Mouse (Mus musculus): ENCODE measurements around the gene Tbpl1. TPM values are rescaled to one million over a fixed set of nuclear protein-coding genes. Genes with fewer than 3 reads are reported as not detected.

Gene Tbpl1
- total RNA-seq, 2 experiments from 2014 or later = 67.7 to 69.6 TPM

- intact Hi-C loops (cut with DNase I) = no loop called here
- no peak for TF ChIP-seq CTCF (IDR thresholded peaks at IDR 0.05)
- H3K4me3 ChIP-seq = no peak overlapping the region
- no peak overlapping the region for H3K27ac ChIP-seq
- no peak for DNase-seq (ENCODE audit: extremely low spot score in 1 of 2, low spot score in 2 of 2)
Observed at GRCm38 (mm10) chr10:22668509-22668908, 63.2 kb downstream of the Tbpl1 start.

DNA sequence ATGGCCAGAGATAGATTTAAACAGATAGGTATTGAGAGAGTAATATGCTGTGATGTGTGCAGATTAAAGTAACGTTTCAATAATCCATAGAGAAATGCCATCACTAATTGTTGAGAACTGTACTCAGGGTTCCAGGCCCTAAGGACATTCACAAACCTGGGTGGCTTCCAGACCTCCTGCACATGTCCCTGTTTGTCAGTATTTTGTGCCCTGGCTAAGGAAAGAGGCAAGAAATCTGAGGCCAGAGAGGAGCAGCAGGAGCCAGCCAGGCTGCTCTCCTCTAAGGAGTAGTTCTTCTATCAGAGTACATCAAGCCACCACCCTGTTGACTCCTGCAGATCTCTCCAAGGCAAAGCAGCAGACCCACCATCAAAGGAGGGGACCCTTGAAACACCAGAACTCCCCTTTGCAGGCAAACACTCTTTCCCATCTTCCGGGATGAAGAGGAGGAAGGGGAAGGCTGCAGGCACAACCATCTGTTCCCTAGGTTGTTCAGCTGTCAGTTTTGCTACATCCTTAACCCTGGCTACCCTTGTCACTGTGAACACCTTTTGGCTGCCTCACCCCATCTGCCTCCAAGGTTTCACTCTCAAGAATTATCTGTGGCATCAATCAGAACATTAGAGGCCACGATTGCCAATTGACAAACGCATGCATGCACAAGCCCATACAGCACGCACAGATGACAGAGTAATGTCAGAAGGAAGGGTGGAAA lies 71.3 kb downstream of the Tbpl1 start:
- no peak for TF ChIP-seq CTCF (IDR thresholded peaks at IDR 0.05)
- no peak for DNase-seq (ENCODE audit: extremely low spot score in 1 of 2, low spot score in 2 of 2)
- Histone ChIP-seq H3K4me3 (no peak overlapping the region), H3K27ac (no peak overlapping the region)
- intact Hi-C loops (cut with DNase I) = no loop called here

DNA sequence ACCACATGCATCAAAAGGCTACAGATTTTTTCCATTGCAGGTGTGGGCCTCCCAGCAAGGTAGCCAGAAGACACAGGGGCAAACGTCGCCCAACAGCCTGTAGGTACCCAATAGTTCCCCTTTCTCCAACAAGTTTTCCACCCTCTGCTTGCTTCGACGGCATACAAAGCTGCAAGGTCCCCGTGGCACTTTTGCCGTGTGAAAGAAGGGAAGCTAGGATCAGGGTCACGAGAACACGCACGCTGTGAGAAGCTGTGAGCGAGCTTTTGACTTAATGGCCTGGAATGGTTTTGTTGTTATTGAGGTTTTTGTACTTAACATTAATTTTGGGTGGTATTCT lies 72.4 kb downstream of the Tbpl1 start:
- Histone ChIP-seq H3K4me3 (no peak overlapping the region), H3K27ac (no peak overlapping the region)
- no peak for TF ChIP-seq CTCF (IDR thresholded peaks at IDR 0.05)
- DNase-seq (ENCODE audit: extremely low spot score in 1 of 2, low spot score in 2 of 2) = no peak
- intact Hi-C loops (cut with DNase I) = no loop called here

GRCm38 (mm10) chr10:22658534-22659385 lies 73.0 kb downstream of the Tbpl1 start:
- H3K4me3 ChIP-seq = no peak overlapping the region
- H3K27ac ChIP-seq = no peak overlapping the region
- TF ChIP-seq CTCF (IDR thresholded peaks at IDR 0.05) = no peak
- DNase-seq (ENCODE audit: extremely low spot score in 1 of 2, low spot score in 2 of 2) = no peak
- intact Hi-C loops (cut with DNase I) = no loop called here

Small RNAs within 50 kb of the gene (microRNA-seq; reads per million reads assigned to microRNA genes)
- gene Mir7663 = 0 to 1.2 reads per million in 2 experiments

Other genes starting within 250 kb of the Tbpl1 start
- 1 to 10 TPM; 4.2 to 4.6 TPM for gene Slc2a12, start 86.9 kb downstream of the Tbpl1 start, total RNA-seq (2021)
- gene Tcf21, start 88.2 kb upstream of the Tbpl1 start, total RNA-seq (2021) = not detected

All from left cerebral cortex, adult 2 months (tissue).